Mouse (Mus musculus) spleen, postnatal 36 days (tissue): ENCODE measurements at regions not wholly inside any gene's neighbourhood (a gene's known extent, or its start where the extent isn't known, plus 50 kb on each side); places are given as distances from the start of the nearest gene placed in this dataset.

ENCODE experiments used
- DNase-seq, 2 experiments: peaks; one replicate each; pipeline ENCODE4 v3.0.0; 2022; ENCODE audit warnings: low spot score in 2 of 2, mixed read lengths in 1 of 2

GRCm38 (mm10) chr5:106056631-106057030, 180.3 kb downstream of the Zfp326 start:
- no peak for DNase-seq

- no peak for DNase-seq
Observed at GRCm38 (mm10) chr5:106055221-106055620, 178.9 kb downstream of the Zfp326 start.

DNA sequence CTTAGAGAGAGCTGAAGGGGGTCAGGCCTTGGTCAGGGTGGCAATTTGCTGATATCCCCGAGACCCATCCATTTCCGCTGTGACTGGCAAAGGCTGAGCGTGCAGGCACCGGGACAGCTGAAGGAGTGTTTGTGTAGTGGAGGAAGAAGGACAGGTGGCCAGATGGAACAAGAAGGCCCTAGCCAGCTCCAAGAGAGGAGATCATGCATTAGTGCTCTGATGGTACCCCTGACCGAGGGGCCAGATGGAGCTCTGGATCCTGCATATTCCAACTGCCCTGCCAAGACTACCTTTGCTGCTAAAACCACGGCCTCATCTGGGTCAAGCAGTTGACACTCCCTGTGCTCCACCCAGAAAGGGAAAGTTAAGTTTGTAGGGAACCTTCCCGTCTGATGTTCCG, 174.7 kb downstream of the Zfp326 start:
- DNase-seq, result no peak

DNA sequence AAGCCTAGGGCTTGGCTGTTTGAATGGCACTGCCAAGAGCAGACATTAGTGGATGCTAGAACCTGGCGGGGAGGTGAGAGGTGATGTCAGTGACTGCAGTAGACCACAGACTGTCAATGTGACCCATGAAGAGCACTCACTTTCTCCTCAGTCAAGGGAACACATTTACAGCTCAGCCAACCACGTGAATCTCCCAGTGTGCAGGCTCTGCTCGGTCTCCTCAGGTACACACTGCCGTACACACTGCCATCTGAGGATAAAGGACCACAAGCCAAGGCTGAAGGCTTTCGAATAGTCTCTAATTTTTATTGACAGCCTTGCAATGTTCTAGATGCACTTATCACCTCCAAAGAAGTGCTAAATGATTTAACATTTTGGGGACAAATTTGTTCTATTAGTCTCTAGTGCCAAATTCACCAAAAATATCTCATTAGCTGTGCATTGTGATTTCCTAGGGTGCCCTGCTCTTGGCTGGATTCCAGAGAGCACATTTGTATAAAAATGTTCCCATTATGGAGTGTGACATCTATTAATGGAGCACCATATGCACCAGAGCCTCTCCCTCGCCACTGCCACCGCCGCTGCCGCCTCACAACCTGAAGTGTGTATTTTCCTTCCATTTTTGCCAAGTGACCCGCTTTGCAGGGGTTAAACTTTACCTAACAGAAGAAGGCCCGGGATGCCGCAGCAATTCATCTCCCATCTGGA, 168.7 kb downstream of the Zfp326 start:
- no peak for DNase-seq

- DNase-seq, result no peak
Observed at GRCm38 (mm10) chr5:106038321-106038720, 162.0 kb downstream of the Zfp326 start.

GRCm38 (mm10) chr5:106036176-106036575, 159.8 kb downstream of the Zfp326 start:
- no peak for DNase-seq

- DNase-seq, result no peak
Observed at GRCm38 (mm10) chr5:106032956-106033355, 156.6 kb downstream of the Zfp326 start.

DNA sequence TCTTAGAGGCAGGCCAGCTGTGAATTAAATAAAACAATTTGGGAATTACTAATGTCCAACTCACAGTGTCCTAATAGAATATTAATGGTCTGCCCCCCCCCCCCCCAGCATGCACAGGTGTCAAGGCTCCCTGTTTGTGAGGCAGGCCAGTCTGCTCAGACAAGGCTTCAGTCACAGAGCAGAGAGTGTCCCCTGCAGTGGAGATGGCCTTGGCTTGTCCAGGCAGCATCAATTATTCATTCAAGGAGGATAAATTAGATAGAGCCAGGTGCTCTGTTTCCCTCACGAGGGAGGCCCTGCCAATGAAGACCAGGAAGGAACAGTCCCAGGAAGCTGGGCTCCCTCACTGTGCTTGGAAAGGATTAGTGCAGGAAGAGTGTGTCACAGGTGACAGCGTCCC, 150.5 kb downstream of the Zfp326 start:
- no peak for DNase-seq

GRCm38 (mm10) chr5:106004292-106004917, 128.0 kb downstream of the Zfp326 start:
- DNase-seq, result no peak

DNA sequence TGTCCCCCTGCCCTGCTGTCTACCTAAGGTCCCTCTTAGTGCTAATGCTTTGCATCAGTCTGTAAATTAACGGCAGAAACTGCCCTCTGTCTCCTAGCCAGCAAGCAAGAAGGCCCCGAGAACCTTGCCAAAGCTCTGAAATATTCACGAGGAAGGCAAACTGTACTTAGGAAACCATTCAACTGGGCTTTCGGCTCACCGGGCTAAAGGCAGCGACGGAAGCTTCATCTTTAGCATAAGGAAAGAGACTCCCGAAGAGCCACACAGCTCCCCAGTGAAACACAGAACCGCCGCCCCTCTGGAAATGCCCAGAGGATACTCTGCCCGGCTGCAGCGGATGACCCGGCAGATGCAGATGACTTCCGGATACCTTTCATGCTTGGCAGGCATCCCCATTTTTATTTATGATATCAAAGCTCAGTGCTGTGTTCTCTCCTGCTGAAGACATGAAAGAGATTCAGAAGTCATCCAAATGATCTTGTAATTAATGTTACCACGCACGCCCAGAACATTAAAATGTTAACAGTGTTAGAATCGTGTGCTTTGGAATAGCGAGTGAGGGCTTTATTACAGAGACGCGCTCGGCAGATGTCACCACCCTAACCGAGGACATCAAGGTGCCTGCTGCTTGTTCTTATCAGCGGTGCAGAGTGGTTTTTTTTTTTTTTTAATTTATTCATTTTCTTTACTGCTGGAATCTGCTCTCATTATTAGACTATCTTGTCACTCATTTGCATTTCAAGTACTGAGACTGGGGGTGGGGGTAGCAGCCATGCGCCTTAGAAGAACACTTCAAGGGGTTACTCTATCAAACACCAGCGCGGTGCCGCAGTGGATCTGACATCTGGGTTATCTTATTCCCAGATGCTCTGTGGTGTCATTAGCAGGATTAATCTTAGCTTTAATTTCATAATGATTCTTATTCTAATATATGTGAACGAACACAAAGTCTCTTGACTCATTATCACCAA, 127.2 kb downstream of the Zfp326 start:
- no peak for DNase-seq

GRCm38 (mm10) chr5:106002330-106002729, 126.0 kb downstream of the Zfp326 start:
- no peak for DNase-seq

- no peak for DNase-seq
Observed at GRCm38 (mm10) chr5:105994218-105994617, 117.9 kb downstream of the Zfp326 start.

GRCm38 (mm10) chr5:105993066-105993760, 116.8 kb downstream of the Zfp326 start:
- DNase-seq, result no peak

DNA sequence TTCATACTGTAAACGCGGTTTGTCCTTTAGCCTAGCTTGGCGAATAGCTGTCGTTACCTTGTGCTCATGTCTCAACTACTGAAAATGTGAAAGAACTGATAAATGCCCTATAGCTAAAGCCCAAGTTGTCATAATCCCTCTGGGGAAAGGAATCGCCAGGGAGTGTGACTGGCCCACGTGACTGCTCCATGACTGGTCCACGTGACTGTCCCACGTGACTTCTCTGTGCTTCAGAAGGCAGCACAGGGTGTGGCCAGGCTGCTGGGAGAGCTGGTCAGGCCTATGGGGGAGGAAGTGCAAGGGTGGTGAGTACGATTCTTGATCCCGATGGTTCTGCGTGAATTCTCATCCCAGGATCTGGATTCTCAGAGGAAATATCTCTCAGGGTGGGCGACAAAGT, 114.4 kb downstream of the Zfp326 start:
- DNase-seq, result no peak

GRCm38 (mm10) chr5:105986401-105986800, 110.0 kb downstream of the Zfp326 start:
- no peak for DNase-seq

- no peak for DNase-seq
Observed at GRCm38 (mm10) chr5:105983131-105983530, 106.8 kb downstream of the Zfp326 start.

DNA sequence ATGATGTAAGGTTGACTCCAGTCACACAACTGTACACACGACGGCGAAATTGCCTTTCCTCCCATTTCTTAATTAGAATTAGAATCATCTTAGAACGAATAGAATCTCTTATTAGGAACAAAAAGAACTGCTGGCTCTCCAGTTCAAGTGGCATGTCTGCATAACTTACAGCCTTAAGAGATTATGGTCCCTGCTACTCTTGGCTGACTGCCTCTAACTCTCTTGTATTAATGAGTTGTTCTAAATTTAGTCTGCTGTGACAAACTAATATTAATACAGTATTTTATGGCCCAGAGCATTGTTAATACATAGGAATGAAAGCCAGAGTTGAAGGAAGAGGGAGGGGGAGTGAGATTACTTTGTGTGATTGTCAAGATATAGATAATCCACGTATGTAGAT, 100.4 kb downstream of the Zfp326 start:
- no peak for DNase-seq

- DNase-seq, result no peak
Observed at GRCm38 (mm10) chr5:105976076-105976475, 99.7 kb downstream of the Zfp326 start.

- DNase-seq, result no peak
Observed at GRCm38 (mm10) chr5:105975275-105976011, 99.1 kb downstream of the Zfp326 start.

DNA sequence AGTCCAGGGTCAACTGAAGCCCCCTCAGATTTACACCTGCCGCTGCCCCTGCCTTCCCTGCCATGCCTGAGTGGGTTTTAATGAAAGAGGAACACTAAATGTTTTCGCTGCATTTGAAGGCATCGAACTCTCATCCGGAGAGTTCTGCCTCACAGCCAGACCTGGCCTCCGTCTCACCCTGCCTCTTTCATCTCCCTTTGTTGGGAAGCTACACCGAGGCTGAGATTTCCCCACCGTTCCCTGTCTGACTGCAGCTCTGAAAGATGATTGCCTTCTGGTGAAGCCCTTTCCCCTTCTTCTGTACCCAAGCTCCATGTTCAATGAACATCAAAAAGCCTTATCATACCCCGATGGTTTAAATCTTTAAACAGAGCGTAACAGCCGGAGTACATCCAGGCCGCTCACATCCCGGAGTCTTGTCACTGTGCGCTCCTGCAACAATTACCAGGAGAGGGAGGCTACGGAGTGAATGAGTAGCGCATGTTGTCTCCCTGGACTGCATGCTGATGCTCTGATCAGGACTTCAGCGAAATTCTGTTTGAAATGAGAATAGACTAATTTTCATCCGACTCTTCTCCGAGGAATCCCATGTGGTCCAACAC, 98.3 kb downstream of the Zfp326 start:
- no peak for DNase-seq
